Mouse (Mus musculus) G1E (cell line): ENCODE data around the gene Hoxd11. TPM values are rescaled to one million over a fixed set of nuclear protein-coding genes. Genes with fewer than 3 reads are reported as not detected.

Experiments used
- ATAC-seq: 2 replicates; pipeline ENCODE4 v1.8.0; 2016; ENCODE audit warnings: mild to moderate bottlenecking; ENCODE audit not compliant: insufficient number of reproducible peaks, poor library complexity, low FRiP score, severe bottlenecking; ENCODE audit errors: extremely low read depth
- DNase-seq: peaks from one replicate; pipeline ENCODE4 v3.0.0; 2012; ENCODE audit warnings: low spot score
- H3K27me3 ChIP-seq: 2 replicates; pipeline ENCODE4 v1.6.1; 2012; ENCODE audit warnings: mild to moderate bottlenecking, low read length, inconsistent platforms; ENCODE audit not compliant: insufficient read depth
- H3K36me3 ChIP-seq: replicated peaks from 2 replicates; pipeline ENCODE3; 2012; ENCODE audit warnings: mild to moderate bottlenecking, inconsistent platforms
- H3K4me1 ChIP-seq: 2 replicates; pipeline ENCODE4 v1.6.1; 2012; ENCODE audit warnings: low read depth, low read length, inconsistent platforms, mixed read lengths; ENCODE audit not compliant: insufficient read depth
- H3K4me3 ChIP-seq: 2 replicates; pipeline ENCODE4 v1.5.1; 2012; ENCODE audit warnings: low read depth, mild to moderate bottlenecking, inconsistent platforms, low read length, moderate library complexity, mixed read lengths
- H3K9me3 ChIP-seq: replicated peaks from 2 replicates; pipeline ENCODE4 v1.6.1; 2012; ENCODE audit warnings: inconsistent platforms
- CTCF ChIP-seq: IDR thresholded peaks from 2 replicates; pipeline ENCODE4 v1.5.1; 2012; ENCODE audit warnings: low read depth, low read length, inconsistent platforms, mixed read lengths
- GATA1 ChIP-seq: IDR thresholded peaks from 2 replicates; pipeline ENCODE4 v1.6.1; 2012; ENCODE audit warnings: borderline replicate concordance, low read length, inconsistent platforms, mixed read lengths
- GATA2 ChIP-seq: IDR thresholded peaks from 2 replicates; pipeline ENCODE4 v1.6.1; 2012; ENCODE audit warnings: low read depth, low read length, inconsistent platforms, borderline replicate concordance
- POLR2AphosphoS5 ChIP-seq: IDR thresholded peaks from 2 replicates; pipeline ENCODE4 v1.6.1; 2012; ENCODE audit warnings: low read depth, low read length, inconsistent platforms; ENCODE audit not compliant: insufficient replicate concordance
- TAL1 ChIP-seq: conservative IDR thresholded peaks from 2 replicates; pipeline ENCODE4 v1.6.1; 2012; ENCODE audit warnings: low read depth, low read length, inconsistent platforms, mixed read lengths
- polyA plus RNA-seq: library from polyadenylated mRNA; stranded (reverse); fragments of >175 nt; gene quantifications from 2 replicates; pipeline ENCODE4 v1.2.3, GENCODE M21; 2012
- total RNA-seq, 2 experiments: library from RNA; stranded (forward) in 1 of 2; stranded (reverse) in 1 of 2; fragments of 200-1000 nt in 1 of 2; fragments of >200 nt in 1 of 2; fragmentation: Nextera tagmentation in 1 of 2; gene quantifications; 2 replicates each; pipeline ENCODE4 v1.2.3; 2014 to 2017

The Hoxd11 gene
- total and polyA plus RNA-seq, 3 experiments = 0.05 TPM; not detected in 2

DNA sequence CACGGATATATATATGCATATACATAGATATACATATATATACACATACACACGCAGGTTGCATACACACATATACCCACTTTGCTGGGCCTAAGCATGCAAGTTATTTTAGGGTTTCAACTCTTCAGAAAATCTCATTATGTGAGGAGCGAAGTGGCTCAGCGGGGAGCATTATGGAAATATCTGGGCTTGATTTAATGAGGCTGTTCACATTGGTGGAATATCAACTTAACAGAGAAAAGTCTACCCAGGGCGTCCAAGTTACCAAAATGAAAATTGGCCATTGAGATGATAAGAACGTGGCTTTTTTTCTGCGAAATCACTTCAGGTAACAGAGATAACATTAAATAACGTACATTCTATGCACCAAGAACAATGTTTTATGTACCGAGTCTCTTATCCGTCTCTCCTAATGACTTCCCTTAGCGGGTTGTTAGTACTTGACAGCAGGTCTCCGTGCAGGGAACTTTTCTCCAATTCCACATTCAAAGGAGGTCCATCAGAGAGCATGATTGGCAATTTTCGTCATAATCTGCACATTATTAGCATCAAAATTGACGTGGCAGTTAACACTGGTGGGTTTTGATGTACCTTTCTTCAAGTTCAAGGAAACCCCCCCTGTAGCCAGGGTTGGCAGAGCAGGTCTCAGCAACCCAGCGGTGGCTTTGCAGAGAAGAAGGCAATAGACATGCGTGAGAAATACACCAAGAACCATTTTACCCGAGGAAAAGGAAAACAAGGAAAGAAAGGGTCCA lies 25.4 kb upstream of the Hoxd11 start:
- H3K27me3 ChIP-seq = peaks cover 19% of the 10 kb centered on the region; the same call in 1 of the 2 replicates
- no peak for ATAC-seq
- H3K9me3 ChIP-seq = peaks cover 21% of the 10 kb centered on the region

DNA sequence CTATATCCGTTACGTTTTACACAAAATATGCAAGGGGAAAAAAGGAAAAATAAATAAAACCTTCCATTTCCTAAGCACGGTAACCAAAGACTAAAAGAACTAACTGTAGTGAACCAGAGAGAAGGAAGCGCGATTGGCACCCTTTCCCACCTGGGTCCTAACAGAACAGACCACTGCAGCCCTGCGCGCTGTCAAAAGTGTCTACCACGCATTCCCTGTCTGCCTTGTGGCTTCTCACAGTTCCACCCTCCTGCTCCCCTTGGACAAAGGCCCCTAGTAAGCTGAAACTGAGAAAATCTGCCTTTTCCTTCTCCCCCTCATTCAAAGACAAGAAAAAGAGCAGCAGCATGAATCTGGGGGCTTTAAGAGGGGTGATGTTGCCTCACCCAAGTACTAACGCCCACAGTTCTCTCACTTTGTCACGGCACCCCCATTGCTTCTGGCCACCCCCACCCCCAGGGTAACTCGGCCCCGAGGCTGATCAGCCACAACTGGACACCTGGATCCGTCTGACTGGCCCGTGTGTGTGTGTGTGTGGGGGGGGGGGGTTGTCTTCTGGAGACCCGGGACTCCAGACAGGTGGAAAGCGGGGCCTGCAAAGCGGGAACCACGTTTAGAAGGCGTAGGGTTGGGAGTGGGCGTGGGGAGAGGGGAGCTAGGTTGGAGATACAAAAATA lies 24.5 kb upstream of the Hoxd11 start:
- TF ChIP-seq GATA2 (no peak), GATA1 (no peak), CTCF (no peak), TAL1 (no peak), POLR2AphosphoS5 (no peak)
- DNase-seq (no peak), ATAC-seq (no peak)
- H3K4me3 ChIP-seq = no peak overlapping the region
- peaks cover 23% of the 10 kb centered on the region for H3K9me3 ChIP-seq
- H3K4me1 ChIP-seq = no peaks in the 10 kb centered on the region
- H3K36me3 ChIP-seq = no peaks in the 10 kb centered on the region
- peaks cover 25% of the 10 kb centered on the region; the same call in 1 of the 2 replicates for H3K27me3 ChIP-seq

More for the DNA sequence above, 25.4 kb upstream of the Hoxd11 start:
- no peaks in the 10 kb centered on the region for H3K4me1 ChIP-seq
- TF ChIP-seq CTCF (no peak), GATA1 (no peak), TAL1 (no peak), GATA2 (no peak), POLR2AphosphoS5 (no peak)
- DNase-seq = no peak
- H3K4me3 ChIP-seq = no peak overlapping the region
- no peaks in the 10 kb centered on the region for H3K36me3 ChIP-seq

DNA sequence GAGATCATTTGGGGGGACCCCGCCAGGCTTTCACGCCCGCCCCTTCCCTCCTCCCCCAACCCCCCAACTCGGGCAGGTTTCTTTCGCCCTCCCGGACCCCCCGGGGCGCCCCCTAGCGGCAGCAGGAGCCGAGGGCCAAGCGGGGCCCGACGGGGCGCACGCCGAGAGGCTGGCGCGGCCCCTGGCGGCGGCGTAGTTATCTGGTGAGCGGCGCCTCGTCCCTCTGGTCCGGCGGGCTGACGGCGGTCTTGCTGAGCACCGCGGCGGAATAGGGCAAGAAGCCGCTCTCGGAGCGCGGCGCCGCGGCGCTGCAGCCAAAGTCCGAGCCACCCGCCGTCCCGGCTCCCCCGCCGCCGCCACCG lies 24.0 kb upstream of the Hoxd11 start:
- H3K4me3 ChIP-seq = no peak overlapping the region
- ATAC-seq (no peak), DNase-seq (no peak)

DNA sequence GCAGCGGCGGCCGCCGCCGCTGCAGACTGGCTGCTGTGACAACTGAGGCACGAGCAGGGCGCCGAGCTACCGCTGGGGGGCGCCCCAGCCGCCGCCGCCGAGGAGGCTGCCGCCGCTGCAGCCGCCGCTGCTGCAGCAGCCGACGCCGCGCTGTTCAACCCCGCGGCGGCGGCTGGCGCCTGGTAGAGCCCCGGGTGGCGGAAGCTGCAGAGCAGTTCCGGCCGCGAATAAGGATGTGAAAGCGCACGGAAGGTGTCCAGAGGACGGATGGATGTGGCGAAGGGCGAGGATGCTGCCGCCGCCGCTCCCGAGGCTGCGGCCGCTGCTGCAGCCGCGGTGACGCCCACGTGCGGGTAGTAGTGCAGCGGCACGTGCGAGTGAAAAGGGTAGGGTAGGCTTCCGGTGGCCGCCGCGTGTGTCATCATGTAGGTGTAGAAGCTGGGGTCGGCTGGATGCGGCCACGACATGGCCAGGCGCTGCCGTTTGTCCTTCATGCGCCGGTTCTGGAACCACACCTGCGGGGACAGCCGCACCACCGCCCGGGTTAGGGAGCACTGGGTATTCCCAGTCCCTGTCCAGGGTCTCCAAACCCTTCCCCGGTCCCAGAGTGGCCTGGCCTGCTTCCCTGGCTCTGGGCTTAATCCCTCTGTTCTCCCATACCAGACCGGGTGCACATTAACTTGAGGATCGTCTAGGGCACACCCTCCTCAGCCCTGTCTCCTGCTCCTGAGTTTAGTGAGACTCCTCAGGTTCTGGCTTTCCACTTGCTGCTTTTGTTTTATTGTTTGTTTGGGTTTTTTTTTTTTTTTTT lies 23.3 kb upstream of the Hoxd11 start:
- DNase-seq (no peak), ATAC-seq (no peak)
- Histone ChIP-seq H3K27me3 (peaks cover 31% of the 10 kb centered on the region), H3K4me1 (no peaks in the 10 kb centered on the region), H3K9me3 (peaks cover 23% of the 10 kb centered on the region), H3K36me3 (no peaks in the 10 kb centered on the region), H3K4me3 (peak overlapping the region; percentile 35; the same call in 1 of the 2 replicates)
- TF ChIP-seq GATA2 (no peak), GATA1 (no peak), TAL1 (no peak), CTCF (no peak), POLR2AphosphoS5 (no peak)

More for the DNA sequence above, 24.0 kb upstream of the Hoxd11 start:
- Histone ChIP-seq H3K9me3 (peaks cover 23% of the 10 kb centered on the region), H3K36me3 (no peaks in the 10 kb centered on the region), H3K4me1 (no peaks in the 10 kb centered on the region), H3K27me3 (peaks cover 25% of the 10 kb centered on the region; the same call in 1 of the 2 replicates)
- TF ChIP-seq TAL1 (no peak), POLR2AphosphoS5 (no peak), GATA2 (no peak), GATA1 (no peak), CTCF (no peak)

DNA sequence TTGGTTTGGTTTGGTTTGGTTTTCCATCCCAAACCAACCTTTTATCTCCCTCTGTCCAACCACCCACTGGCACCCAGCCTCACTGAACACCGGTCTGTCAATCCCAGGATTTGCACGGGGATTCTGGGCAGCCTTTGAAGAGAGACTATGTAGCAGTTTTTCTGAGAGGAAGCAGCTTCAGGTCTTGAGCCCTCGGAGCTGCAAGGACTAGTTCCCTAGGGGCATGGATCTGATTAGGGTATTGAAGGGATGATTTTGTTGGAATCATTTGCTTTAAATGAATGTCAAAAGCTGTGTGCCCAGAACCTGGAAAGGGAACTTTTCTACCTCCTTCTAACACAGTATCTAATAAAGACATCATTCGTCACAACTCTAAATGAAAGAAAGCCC lies 22.7 kb upstream of the Hoxd11 start:
- no peaks in the 10 kb centered on the region for H3K4me1 ChIP-seq
- peaks cover 36% of the 10 kb centered on the region for H3K27me3 ChIP-seq

More for the DNA sequence above, 22.7 kb upstream of the Hoxd11 start:
- Histone ChIP-seq H3K36me3 (no peaks in the 10 kb centered on the region), H3K4me3 (no peak overlapping the region), H3K9me3 (peaks cover 23% of the 10 kb centered on the region)
- no peak for DNase-seq
- TF ChIP-seq GATA1 (no peak), POLR2AphosphoS5 (no peak), CTCF (no peak), TAL1 (no peak), GATA2 (no peak)
- no peak for ATAC-seq
